Mouse (Mus musculus) intestine, embryonic 16.5 days (tissue): ENCODE results near the gene Hydin. TPM values are rescaled to one million over a fixed set of nuclear protein-coding genes. Genes with fewer than 3 reads are reported as not detected.

Experiments
- ATAC-seq: fragments of 200-750 bp; cut with Nextera tagmentation; 2 replicates; pipeline ENCODE4 v1.8.0; 2017; ENCODE audit warnings: moderate TSS enrichment, moderate library complexity
- H3K27ac ChIP-seq: fragments of 300-500 bp; sonication (generic); 2 replicates; pipeline ENCODE4 v1.5.1; 2014; ENCODE audit warnings: mild to moderate bottlenecking, low read length
- H3K27me3 ChIP-seq: fragments of 300-500 bp; sonication (generic); replicated peaks from 2 replicates; pipeline ENCODE4 v1.6.1; 2014; ENCODE audit warnings: low read length, control low read depth, mixed read lengths; ENCODE audit not compliant: control insufficient read depth, insufficient read depth
- H3K36me3 ChIP-seq: fragments of 300-500 bp; sonication (generic); 2 replicates; pipeline ENCODE4 v1.6.1; 2014; ENCODE audit warnings: low read length, control low read depth; ENCODE audit not compliant: control insufficient read depth, insufficient read depth
- H3K4me1 ChIP-seq: fragments of 300-500 bp; sonication (generic); 2 replicates; pipeline ENCODE4 v1.6.1; 2014; ENCODE audit warnings: low read length, control low read depth, mixed read lengths; ENCODE audit not compliant: control insufficient read depth, insufficient read depth
- H3K4me2 ChIP-seq: fragments of 300-500 bp; sonication (generic); 2 replicates; pipeline ENCODE4 v1.6.1; 2014; ENCODE audit warnings: low read depth, low read length, control low read depth
- H3K4me3 ChIP-seq: fragments of 300-500 bp; sonication (generic); 2 replicates; pipeline ENCODE4 v1.5.1; 2014; ENCODE audit warnings: mild to moderate bottlenecking, low read length
- H3K9ac ChIP-seq: fragments of 300-500 bp; sonication (generic); 2 replicates; pipeline ENCODE4 v1.6.1; 2014; ENCODE audit warnings: low read depth, low read length
- H3K9me3 ChIP-seq: fragments of 300-500 bp; sonication (generic); 2 replicates; pipeline ENCODE4 v1.6.1; 2016; ENCODE audit warnings: low read length, control low read depth; ENCODE audit not compliant: control insufficient read depth
- WGBS: fragments of 180-500 bp; shearing (Covaris S2); extraction: QIAGEN DNeasy Blood & Tissue Kit; methylation state at CpG from one replicate; pipeline ENCODE4 v1.1.7; 2014; 5-methylcytosine and 5-hydroxymethylcytosine counted together
- polyA plus RNA-seq: library from polyadenylated mRNA; unstranded; fragments of >200 nt; fragmentation: Nextera tagmentation; extraction: Ambion mirVana; gene quantifications from 2 replicates; pipeline ENCODE4 v1.2.1, GENCODE M21; 2015

The Hydin gene
- polyA plus RNA-seq, 1 experiment from 2014 or later, result 0.06 TPM

- Histone ChIP-seq H3K27me3 (no peaks in the 10 kb centered on the region), H3K4me2 (no peak overlapping the region), H3K9me3 (no peaks in the 10 kb centered on the region), H3K36me3 (no peaks in the 10 kb centered on the region), H3K4me1 (no peaks in the 10 kb centered on the region), H3K27ac (no peak overlapping the region), H3K4me3 (no peak overlapping the region), H3K9ac (no peak overlapping the region)
- WGBS, result 77% methylated on average over 4 of the region's 4 CpGs
- no peak for ATAC-seq
These were observed 148.3 kb downstream of the Hydin start for GRCm38 (mm10) chr8:110415121-110415520.

DNA sequence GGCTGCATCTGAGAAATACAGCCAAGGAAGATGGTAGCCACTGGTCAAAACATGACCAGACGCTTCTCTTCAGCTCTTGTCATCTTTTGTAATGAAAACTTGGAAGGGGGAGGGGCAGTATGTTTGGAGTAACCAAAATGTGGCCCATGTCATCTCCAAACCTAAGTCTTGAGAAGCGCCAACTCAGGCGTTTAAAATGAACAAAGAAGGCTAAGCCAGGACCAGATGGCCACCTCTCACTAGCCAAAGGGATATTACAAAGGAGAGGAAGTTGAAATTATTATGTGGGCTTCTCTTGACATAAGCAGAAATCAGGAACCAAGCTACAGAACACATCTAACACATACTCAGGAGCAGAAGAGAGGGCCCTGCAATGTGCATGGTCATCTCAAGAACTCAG, 150.2 kb downstream of the Hydin start:
- Histone ChIP-seq H3K4me2 (no peak overlapping the region), H3K9me3 (no peaks in the 10 kb centered on the region), H3K4me3 (no peak overlapping the region), H3K27ac (no peak overlapping the region), H3K27me3 (no peaks in the 10 kb centered on the region), H3K4me1 (no peaks in the 10 kb centered on the region), H3K36me3 (no peaks in the 10 kb centered on the region), H3K9ac (no peak overlapping the region)
- no peak for ATAC-seq
- WGBS, result 90% methylated on average over 3 of the region's 3 CpGs

GRCm38 (mm10) chr8:110417801-110418200, 151.0 kb downstream of the Hydin start:
- Histone ChIP-seq H3K27me3 (no peaks in the 10 kb centered on the region), H3K9me3 (no peaks in the 10 kb centered on the region), H3K4me1 (no peaks in the 10 kb centered on the region), H3K4me2 (no peak overlapping the region), H3K36me3 (no peaks in the 10 kb centered on the region), H3K9ac (no peak overlapping the region), H3K4me3 (no peak overlapping the region), H3K27ac (no peak overlapping the region)
- no peak for ATAC-seq
- WGBS, result 91% methylated on average over 7 of the region's 7 CpGs

GRCm38 (mm10) chr8:110419711-110420110, 152.9 kb downstream of the Hydin start:
- no peak overlapping the region for H3K27ac ChIP-seq
- H3K4me2 ChIP-seq, result no peak overlapping the region
- no peaks in the 10 kb centered on the region for H3K9me3 ChIP-seq
- no peak for ATAC-seq
- H3K27me3 ChIP-seq, result no peaks in the 10 kb centered on the region
- no peaks in the 10 kb centered on the region for H3K4me1 ChIP-seq
- 71% methylated on average over 5 of the region's 5 CpGs for WGBS
- no peak overlapping the region for H3K4me3 ChIP-seq
- no peaks in the 10 kb centered on the region for H3K36me3 ChIP-seq
- H3K9ac ChIP-seq, result no peak overlapping the region

GRCm38 (mm10) chr8:110420221-110420620, 153.4 kb downstream of the Hydin start:
- no peaks in the 10 kb centered on the region for H3K36me3 ChIP-seq
- H3K27me3 ChIP-seq, result no peaks in the 10 kb centered on the region
- no peaks in the 10 kb centered on the region for H3K9me3 ChIP-seq
- no peaks in the 10 kb centered on the region for H3K4me1 ChIP-seq
- 87% methylated on average over 3 of the region's 3 CpGs for WGBS
- no peak overlapping the region for H3K9ac ChIP-seq
- no peak for ATAC-seq
- no peak overlapping the region for H3K27ac ChIP-seq
- H3K4me3 ChIP-seq, result no peak overlapping the region
- H3K4me2 ChIP-seq, result no peak overlapping the region

GRCm38 (mm10) chr8:110424146-110424545, 157.4 kb downstream of the Hydin start:
- no peak for ATAC-seq
- H3K9me3 ChIP-seq, result no peaks in the 10 kb centered on the region
- no peaks in the 10 kb centered on the region for H3K27me3 ChIP-seq
- no peak overlapping the region for H3K27ac ChIP-seq
- H3K36me3 ChIP-seq, result no peaks in the 10 kb centered on the region
- 84% methylated on average over 8 of the region's 8 CpGs for WGBS
- H3K4me2 ChIP-seq, result no peak overlapping the region
- H3K9ac ChIP-seq, result no peak overlapping the region
- H3K4me3 ChIP-seq, result no peak overlapping the region
- H3K4me1 ChIP-seq, result no peaks in the 10 kb centered on the region

GRCm38 (mm10) chr8:110431340-110431739, 164.6 kb downstream of the Hydin start:
- 91% methylated on average over 3 of the region's 3 CpGs for WGBS
- no peak overlapping the region for H3K9ac ChIP-seq

DNA sequence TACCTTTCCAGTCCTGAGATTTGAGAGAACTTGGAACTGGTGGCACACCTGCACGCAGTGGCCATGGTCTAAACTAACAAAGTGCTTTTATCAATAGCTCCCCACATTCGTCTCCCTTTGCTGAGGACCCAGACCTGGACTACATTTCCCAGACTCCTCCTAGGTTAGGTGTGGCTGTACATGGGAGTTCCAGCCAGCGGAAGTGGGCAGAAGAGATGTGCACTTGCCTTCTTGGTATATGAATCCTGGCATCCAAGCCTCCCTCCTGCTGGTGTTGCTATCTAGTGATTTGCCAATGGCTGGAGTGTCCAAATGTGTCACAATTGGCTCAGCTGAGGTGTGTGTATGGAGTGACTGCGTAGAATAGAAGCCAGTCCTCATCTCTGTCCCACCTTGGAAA, 173.8 kb downstream of the Hydin start:
- WGBS, result 72% methylated on average over 4 of the region's 4 CpGs
- Histone ChIP-seq H3K36me3 (no peaks in the 10 kb centered on the region), H3K4me2 (no peak overlapping the region), H3K27ac (no peak overlapping the region), H3K9ac (no peak overlapping the region), H3K9me3 (no peaks in the 10 kb centered on the region), H3K4me1 (no peaks in the 10 kb centered on the region), H3K4me3 (no peak overlapping the region), H3K27me3 (no peaks in the 10 kb centered on the region)
- no peak for ATAC-seq

More at GRCm38 (mm10) chr8:110431340-110431739, 164.6 kb downstream of the Hydin start:
- no peak for ATAC-seq
- Histone ChIP-seq H3K9me3 (no peaks in the 10 kb centered on the region), H3K27ac (no peak overlapping the region), H3K4me1 (no peaks in the 10 kb centered on the region), H3K27me3 (no peaks in the 10 kb centered on the region), H3K4me3 (no peak overlapping the region), H3K4me2 (no peak overlapping the region), H3K36me3 (no peaks in the 10 kb centered on the region)

DNA sequence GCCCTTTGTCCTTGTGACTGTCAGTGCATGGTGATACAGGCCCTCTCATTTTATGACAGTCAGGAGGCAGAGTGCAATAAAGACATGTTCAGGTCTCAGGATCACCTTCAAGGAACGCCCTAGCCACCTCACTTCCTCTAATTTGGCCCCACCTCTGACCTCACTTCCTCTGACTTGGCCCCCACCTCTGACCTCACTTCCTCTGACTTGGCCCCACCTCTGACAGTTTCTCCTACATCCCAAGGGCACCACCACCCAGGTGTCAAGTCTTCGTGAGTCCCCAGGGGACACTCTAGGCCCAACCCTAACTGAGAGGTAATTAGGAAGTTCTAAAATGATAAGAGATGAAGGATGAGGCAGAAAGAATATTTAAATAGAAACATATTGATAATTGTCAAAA, 177.5 kb downstream of the Hydin start:
- H3K27me3 ChIP-seq, result no peaks in the 10 kb centered on the region
- no peak overlapping the region for H3K9ac ChIP-seq
- H3K4me1 ChIP-seq, result no peaks in the 10 kb centered on the region
- H3K4me2 ChIP-seq, result no peak overlapping the region
- ATAC-seq, result no peak
- 70% methylated on average over 2 of the region's 2 CpGs for WGBS
- no peak overlapping the region for H3K4me3 ChIP-seq
- H3K36me3 ChIP-seq, result no peaks in the 10 kb centered on the region
- no peaks in the 10 kb centered on the region for H3K9me3 ChIP-seq
- no peak overlapping the region for H3K27ac ChIP-seq

DNA sequence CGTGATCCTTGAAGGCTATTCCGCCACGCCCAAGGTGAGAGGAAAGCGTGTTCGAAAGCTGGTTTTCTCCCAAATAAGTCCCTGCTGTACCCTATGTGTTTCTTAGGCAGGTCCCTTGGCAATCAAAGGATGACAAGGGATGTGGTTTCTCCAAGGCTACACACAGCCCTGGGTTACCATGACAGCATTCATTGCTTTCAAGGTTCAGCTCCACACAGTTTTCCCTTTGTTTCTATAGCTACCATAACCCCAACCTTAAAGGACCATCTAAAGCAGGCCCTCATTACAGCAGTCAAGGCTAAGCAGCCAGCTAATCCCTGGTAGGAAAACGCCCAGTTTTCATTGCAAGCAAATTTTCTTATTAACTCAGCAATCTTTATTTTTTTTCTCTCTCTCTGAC, 183.7 kb downstream of the Hydin start:
- WGBS, result 92% methylated on average over 6 of the region's 6 CpGs

More for the DNA sequence above, 183.7 kb downstream of the Hydin start:
- H3K27me3 ChIP-seq, result no peaks in the 10 kb centered on the region
- no peak for ATAC-seq
- H3K4me1 ChIP-seq, result no peaks in the 10 kb centered on the region
- no peak overlapping the region for H3K4me2 ChIP-seq
- H3K4me3 ChIP-seq, result no peak overlapping the region
- no peaks in the 10 kb centered on the region for H3K36me3 ChIP-seq
- H3K9ac ChIP-seq, result no peak overlapping the region
- no peak overlapping the region for H3K27ac ChIP-seq
- no peaks in the 10 kb centered on the region for H3K9me3 ChIP-seq
